ENCODE assay signal across 18 mouse cellular contexts in the genomic region with DNA sequence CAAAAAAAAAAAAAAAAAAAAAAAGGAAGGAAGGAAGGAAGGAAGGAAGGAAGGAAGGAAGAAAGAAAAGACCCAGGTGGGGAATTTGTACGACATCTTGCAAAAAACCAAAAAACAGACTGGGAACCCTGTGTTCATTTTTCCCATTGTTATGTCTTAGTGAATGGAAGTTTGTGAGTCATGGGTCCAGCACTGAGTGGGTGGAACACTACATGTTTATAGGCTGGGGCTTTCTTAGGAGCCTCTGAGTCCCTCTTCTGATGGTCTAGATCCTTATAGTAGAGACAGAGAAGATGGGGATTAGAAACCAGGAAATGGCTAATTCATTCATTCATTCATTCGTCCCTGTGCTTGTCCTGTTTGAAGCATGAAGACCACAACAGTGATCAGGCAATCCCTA.
DNase-seq lines count a peak whose midpoint lies in the region; ATAC-seq lines count a peak whose summit lies in the region.
"Had no signal": no experiment of that assay in that cellular context is flagged by ENCODE, and none has a peak within 500 bp of the region (broad histone marks: within the 10 kb centered on the region; RNA-seq: fewer than 3 reads in every experiment).

No protein-coding gene starts in this region.

- no peak overlapping the region for H3K4me2 ChIP-seq in forebrain, embryonic 13.5 days
- no peak overlapping the region for H3K4me2 ChIP-seq in forebrain, embryonic 11.5 days (ENCODE audit: low read depth, low read length, severe bottlenecking)
- H3K4me2 ChIP-seq in neural tube, embryonic 11.5 days (ENCODE audit: low read depth) = no peak overlapping the region
- H3K4me2 ChIP-seq in hindbrain, embryonic 12.5 days (replicated peaks) = no peak overlapping the region
- H3K4me2 ChIP-seq in midbrain, embryonic 14.5 days (ENCODE audit: low read length) = no peak overlapping the region
- H3K4me2 ChIP-seq: stomach, embryonic 15.5 days had no signal

- H3K9me3 ChIP-seq in forebrain, embryonic 13.5 days (replicated peaks) = no peaks in the 10 kb centered on the region
- no peaks in the 10 kb centered on the region for H3K9me3 ChIP-seq in forebrain, embryonic 11.5 days (ENCODE audit: control insufficient read depth, low read length)
- no peaks in the 10 kb centered on the region for H3K9me3 ChIP-seq in neural tube, embryonic 11.5 days (ENCODE audit: control insufficient read depth, low read length)
- no peaks in the 10 kb centered on the region for H3K9me3 ChIP-seq in hindbrain, embryonic 12.5 days (replicated peaks)
- peaks cover 5% of the 10 kb centered on the region for H3K9me3 ChIP-seq in midbrain, embryonic 14.5 days (ENCODE audit: control insufficient read depth, low read length)
- H3K9me3 ChIP-seq: embryonic facial prominence, embryonic 12.5 days; stomach, embryonic 15.5 days had no signal

- H3K4me1 ChIP-seq in forebrain, embryonic 13.5 days = peaks cover 57% of the 10 kb centered on the region
- peaks cover 14% of the 10 kb centered on the region for H3K4me1 ChIP-seq in forebrain, embryonic 11.5 days (replicated peaks; ENCODE audit: control insufficient read depth, insufficient read depth, low read length)
- peaks cover 28% of the 10 kb centered on the region for H3K4me1 ChIP-seq in neural tube, embryonic 11.5 days (ENCODE audit: control insufficient read depth, insufficient read depth, low read length)
- H3K4me1 ChIP-seq in hindbrain, embryonic 12.5 days = peaks cover 68% of the 10 kb centered on the region
- peaks cover 48% of the 10 kb centered on the region for H3K4me1 ChIP-seq in midbrain, embryonic 14.5 days (ENCODE audit: control insufficient read depth, insufficient read depth, low read length)

- no peak overlapping the region for H3K9ac ChIP-seq in forebrain, embryonic 13.5 days
- H3K9ac ChIP-seq in forebrain, embryonic 11.5 days (ENCODE audit: low read length) = no peak overlapping the region
- H3K9ac ChIP-seq in neural tube, embryonic 11.5 days (ENCODE audit: low read length) = no peak overlapping the region
- H3K9ac ChIP-seq in hindbrain, embryonic 12.5 days = no peak overlapping the region
- no peak overlapping the region for H3K9ac ChIP-seq in midbrain, embryonic 14.5 days (replicated peaks; ENCODE audit: low read length)
- H3K9ac ChIP-seq: embryonic facial prominence, embryonic 12.5 days; stomach, embryonic 15.5 days had no signal

- DNase-seq in forebrain, embryonic 11.5 days (ENCODE audit: low spot score) = no peak
- DNase-seq in neural tube, embryonic 11.5 days (ENCODE audit: low spot score) = no peak
- DNase-seq in neural tube, embryonic 10.5 days (ENCODE audit: extremely low spot score, low spot score) = no peak
- DNase-seq in midbrain, embryonic 14.5 days = no peak
- DNase-seq in urinary bladder, adult 2 months (ENCODE audit: low spot score) = no peak
- DNase-seq in left cerebral cortex, adult 11 months (ENCODE audit: low spot score) = no peak
- DNase-seq: cerebellum, adult 8-10 months; gastrocnemius, postnatal 25 days; kidney, adult 11 months; layer of hippocampus, postnatal 36 days; liver; lung, postnatal 14 days; thymus, postnatal 14 days had no signal

- WGBS in forebrain, embryonic 13.5 days = 74% methylated on average over 2 of the region's 2 CpGs
- 85% methylated on average over 2 of the region's 2 CpGs for WGBS in forebrain, embryonic 11.5 days
- WGBS in neural tube, embryonic 11.5 days = 79% methylated on average over 2 of the region's 2 CpGs
- WGBS in hindbrain, embryonic 12.5 days = 76% methylated on average over 2 of the region's 2 CpGs
- 71% methylated on average over 2 of the region's 2 CpGs for WGBS in midbrain, embryonic 14.5 days

- peaks cover 65% of the 10 kb centered on the region for H3K27me3 ChIP-seq in forebrain, embryonic 13.5 days
- no peaks in the 10 kb centered on the region; the same call in 1 of the 2 replicates for H3K27me3 ChIP-seq in forebrain, embryonic 11.5 days (ENCODE audit: control insufficient read depth, insufficient read depth, low read length)
- H3K27me3 ChIP-seq in neural tube, embryonic 11.5 days (ENCODE audit: control insufficient read depth, insufficient read depth, low read length) = no peaks in the 10 kb centered on the region
- H3K27me3 ChIP-seq in hindbrain, embryonic 12.5 days = 0 out of 2 replicates have a peak, but pooled peaks cover 4% of the 10 kb centered on the region
- 0 out of 2 replicates have a peak, but pooled peaks cover 3% of the 10 kb centered on the region for H3K27me3 ChIP-seq in midbrain, embryonic 14.5 days (ENCODE audit: control insufficient read depth, insufficient read depth, low read length)
- H3K27me3 ChIP-seq: CH12.LX; stomach, embryonic 15.5 days had no signal

- H3K36me3 ChIP-seq in forebrain, embryonic 13.5 days (ENCODE audit: poor library complexity, severe bottlenecking) = no peaks in the 10 kb centered on the region
- no peaks in the 10 kb centered on the region for H3K36me3 ChIP-seq in forebrain, embryonic 11.5 days (ENCODE audit: control insufficient read depth, insufficient read depth, low read length)
- H3K36me3 ChIP-seq in neural tube, embryonic 11.5 days (ENCODE audit: control insufficient read depth, insufficient read depth, low read length) = no peaks in the 10 kb centered on the region
- H3K36me3 ChIP-seq in hindbrain, embryonic 12.5 days = no peaks in the 10 kb centered on the region
- H3K36me3 ChIP-seq in midbrain, embryonic 14.5 days (ENCODE audit: control insufficient read depth, insufficient read depth, low read length) = no peaks in the 10 kb centered on the region
- H3K36me3 ChIP-seq: embryonic facial prominence, embryonic 12.5 days; stomach, embryonic 15.5 days had no signal

- no peak for ATAC-seq in forebrain, embryonic 13.5 days
- no peak for ATAC-seq in forebrain, embryonic 11.5 days (replicated peaks; ENCODE audit: low FRiP score)
- ATAC-seq in neural tube, embryonic 11.5 days (ENCODE audit: insufficient read depth, low FRiP score, low TSS enrichment) = no peak
- no peak for ATAC-seq in hindbrain, embryonic 12.5 days (ENCODE audit: low FRiP score)
- no peak for ATAC-seq in midbrain, embryonic 14.5 days (ENCODE audit: low FRiP score, low TSS enrichment)

- peak overlapping the region; percentile 83 for H3K27ac ChIP-seq in forebrain, embryonic 13.5 days
- H3K27ac ChIP-seq in forebrain, embryonic 11.5 days (ENCODE audit: low read depth, low read length) = no peak overlapping the region; the same call in 1 of the 2 replicates
- H3K27ac ChIP-seq in neural tube, embryonic 11.5 days (ENCODE audit: low read depth, low read length) = peak overlapping the region; percentile 88
- H3K27ac ChIP-seq in hindbrain, embryonic 12.5 days = peak overlapping the region; percentile 94
- H3K27ac ChIP-seq in midbrain, embryonic 14.5 days (replicated peaks; ENCODE audit: low read depth, low read length) = peak overlapping the region; percentile 89

- no peak overlapping the region for H3K4me3 ChIP-seq in forebrain, embryonic 13.5 days
- no peak overlapping the region for H3K4me3 ChIP-seq in forebrain, embryonic 11.5 days (ENCODE audit: low read depth, low read length)
- no peak overlapping the region for H3K4me3 ChIP-seq in neural tube, embryonic 11.5 days (ENCODE audit: low read depth, low read length)
- no peak overlapping the region for H3K4me3 ChIP-seq in hindbrain, embryonic 12.5 days
- no peak overlapping the region for H3K4me3 ChIP-seq in midbrain, embryonic 14.5 days (replicated peaks; ENCODE audit: low read depth, low read length)
- H3K4me3 ChIP-seq: embryonic facial prominence, embryonic 12.5 days; stomach, embryonic 15.5 days had no signal
